Mouse (Mus musculus) brain, embryonic 14.5 days (tissue): ENCODE measurements around the gene Fndc1. TPM values are rescaled to one million over a fixed set of nuclear protein-coding genes. Genes with fewer than 3 reads are reported as not detected.

ENCODE experiments used
- DNase-seq: peaks from one replicate; pipeline ENCODE4 v3.0.0-alpha.2; 2011; ENCODE audit warnings: low read depth
- CTCF ChIP-seq: fragments of 200-500 bp; IDR thresholded peaks from 2 replicates; pipeline ENCODE4 v1.5.1; 2012; ENCODE audit warnings: inconsistent platforms, mild to moderate bottlenecking, moderate library complexity, borderline replicate concordance; ENCODE audit not compliant: insufficient read depth, insufficient read length; ENCODE audit errors: extremely low read depth
- POLR2A ChIP-seq: fragments of 200-500 bp; IDR thresholded peaks from 2 replicates; pipeline ENCODE4 v1.6.1; 2012; ENCODE audit warnings: mild to moderate bottlenecking, inconsistent platforms, borderline replicate concordance; ENCODE audit not compliant: poor library complexity, insufficient read depth, insufficient read length, severe bottlenecking; ENCODE audit errors: extremely low read depth
- polyA plus RNA-seq: library from polyadenylated mRNA; depleted of rRNA; stranded (reverse); fragments of >200 nt; gene quantifications from 2 replicates; pipeline ENCODE4 v1.2.3, GENCODE M21; 2012; rRNA removed

Fndc1 gene
- polyA plus RNA-seq, 1 experiment = 5.0 TPM

GRCm38 (mm10) chr17:7722991-7723390 is 104.1 kb downstream of the Fndc1 start:
- peak; percentile 69 for DNase-seq

GRCm38 (mm10) chr17:7718886-7719285 is 108.2 kb downstream of the Fndc1 start:
- TF ChIP-seq CTCF (no peak), POLR2A (no peak)

More at GRCm38 (mm10) chr17:7722991-7723390, 104.1 kb downstream of the Fndc1 start:
- no peak for TF ChIP-seq POLR2A
- no peak for TF ChIP-seq CTCF

GRCm38 (mm10) chr17:7717945-7718344 is 109.2 kb downstream of the Fndc1 start:
- no peak for DNase-seq
- TF ChIP-seq CTCF = no peak
- no peak for TF ChIP-seq POLR2A

More at GRCm38 (mm10) chr17:7718886-7719285, 108.2 kb downstream of the Fndc1 start:
- DNase-seq = no peak

- TF ChIP-seq POLR2A (no peak), CTCF (no peak)
- DNase-seq = no peak
Observed at GRCm38 (mm10) chr17:7713020-7713419, 114.1 kb downstream of the Fndc1 start.

GRCm38 (mm10) chr17:7707073-7707472 is 120.0 kb downstream of the Fndc1 start:
- DNase-seq = peak; percentile 9
- TF ChIP-seq POLR2A (no peak), CTCF (no peak)

GRCm38 (mm10) chr17:7690271-7690670 is 136.8 kb downstream of the Fndc1 start:
- DNase-seq = no peak
- TF ChIP-seq POLR2A (no peak), CTCF (no peak)

Other genes starting within 250 kb of the Fndc1 start
- gene Tagap, start 98.7 kb upstream of the Fndc1 start, polyA plus RNA-seq = 0.25 and 0.37 TPM in 2 replicates
- 55.0 and 58.5 TPM in 2 replicates for gene Rsph3a, start 118.3 kb upstream of the Fndc1 start, polyA plus RNA-seq